Mouse (Mus musculus) natural killer cell, adult 2 months (primary cell): Measurements from ENCODE around the gene Map4k5.
A peak's percentile ranks its signal among the peaks of the same experiment; 100 is the strongest.

ENCODE experiments used
- DNase-seq, 2 experiments: peaks; one replicate each; pipeline ENCODE4 v3.0.0; 2022; ENCODE audit warnings: low spot score in 2 of 2

Map4k5 gene

DNA sequence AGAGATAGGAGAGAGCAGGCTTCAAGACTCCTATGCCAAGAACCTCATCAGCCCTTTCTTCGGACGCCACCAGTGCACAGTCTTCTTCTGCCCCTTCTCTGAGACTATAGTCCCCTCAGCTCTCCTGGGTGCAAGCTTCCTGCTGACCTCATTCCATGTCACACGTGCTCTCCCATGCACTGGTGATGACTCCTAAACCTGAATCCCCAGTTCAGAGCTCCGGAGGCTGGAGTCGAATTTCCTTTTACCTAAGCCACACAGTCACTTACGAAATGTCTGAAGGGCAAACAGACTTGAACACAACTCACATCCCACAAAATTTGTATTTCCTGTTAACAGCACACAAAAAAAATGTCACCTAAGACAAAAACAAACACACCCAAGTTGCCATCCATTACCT, 5.2 kb downstream of the Map4k5 start:
- no peak for DNase-seq

DNA sequence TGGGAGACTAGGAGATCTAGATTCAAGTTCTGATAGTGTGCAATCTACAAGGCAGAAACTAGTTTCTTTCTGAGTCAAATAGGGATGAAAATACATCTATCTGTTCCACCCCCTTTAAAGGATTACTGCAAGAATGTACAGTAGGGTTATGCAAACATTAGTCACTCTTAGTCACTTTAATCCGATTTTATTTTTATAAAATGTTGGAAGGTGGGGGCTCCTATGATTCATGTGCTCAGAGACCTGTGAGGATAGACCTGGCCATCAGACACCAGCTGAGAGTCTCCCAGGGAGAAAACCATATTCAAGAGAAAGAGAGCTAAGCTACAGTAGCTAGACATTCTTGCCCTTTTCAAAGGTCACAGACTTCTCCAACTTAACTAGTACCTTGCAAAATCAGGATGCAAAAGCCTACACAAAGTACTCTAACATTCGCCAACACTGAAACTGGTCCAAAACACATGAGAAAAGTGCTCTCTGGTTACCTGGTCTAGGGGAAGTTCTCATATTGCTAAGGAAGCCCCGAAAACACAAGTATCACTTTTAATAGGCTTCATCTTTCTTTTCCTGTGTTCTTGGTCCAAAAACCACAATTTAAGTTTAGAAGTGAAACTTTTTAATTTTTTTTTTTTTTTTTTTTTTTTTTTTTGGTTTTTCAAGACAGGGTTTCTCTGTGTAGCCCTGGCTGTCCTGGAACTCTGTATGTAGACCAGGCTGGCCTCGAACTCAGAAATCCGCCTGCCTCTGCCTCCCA, 7.7 kb downstream of the Map4k5 start:
- no peak for DNase-seq

DNA sequence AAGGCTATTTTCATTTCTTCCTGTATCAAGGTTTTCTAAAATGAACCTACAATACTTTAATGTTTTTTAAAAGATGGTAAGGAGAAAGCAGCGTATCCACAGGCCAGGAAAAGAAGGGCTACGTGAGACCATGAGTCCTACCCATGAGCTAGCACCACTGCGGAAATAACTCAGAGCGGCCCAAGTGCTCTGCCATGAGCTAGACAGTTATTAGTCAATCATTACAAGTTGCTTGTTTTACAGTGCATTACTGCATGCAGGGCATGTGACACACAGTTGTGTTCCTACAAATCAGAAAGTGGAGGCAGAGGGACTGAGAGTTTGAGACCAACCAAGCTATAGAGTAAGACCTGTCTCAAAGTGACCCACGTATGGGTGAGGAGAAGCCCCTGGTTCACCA, 8.9 kb downstream of the Map4k5 start:
- DNase-seq, result no peak

DNA sequence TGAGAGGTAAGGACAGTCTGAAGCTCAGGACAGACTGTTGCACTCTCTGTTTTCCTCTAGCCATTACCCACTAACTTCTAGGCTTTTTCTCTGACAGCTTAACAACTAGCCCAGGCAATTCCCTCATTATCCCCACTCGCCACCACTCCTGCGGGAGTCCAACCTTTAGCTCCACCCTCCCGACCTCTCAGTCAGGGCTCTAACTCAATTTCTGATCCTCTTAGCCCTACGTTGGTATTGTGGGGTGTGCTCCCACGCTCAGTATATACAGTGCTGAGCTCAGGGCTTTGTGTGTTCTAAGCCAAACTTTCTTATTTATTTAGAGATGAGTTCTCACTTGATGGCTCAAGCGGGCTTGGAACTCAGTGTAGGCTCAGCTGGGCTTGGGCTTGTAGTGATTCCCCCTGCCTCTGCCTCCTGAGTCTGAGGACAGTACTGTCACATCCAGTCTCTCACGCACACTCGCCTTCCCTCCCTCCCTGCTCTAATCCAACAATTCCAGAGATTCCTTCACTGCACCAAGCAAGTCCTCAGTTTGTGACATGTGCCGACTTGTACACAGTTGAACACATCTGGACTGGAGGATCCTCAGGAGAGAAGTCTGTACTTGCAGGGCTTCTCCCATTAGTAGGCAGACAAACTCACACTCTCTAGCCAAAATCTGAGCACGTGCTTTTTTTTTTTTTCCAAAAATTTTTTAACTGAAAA, 11.6 kb downstream of the Map4k5 start:
- DNase-seq, result no peak

DNA sequence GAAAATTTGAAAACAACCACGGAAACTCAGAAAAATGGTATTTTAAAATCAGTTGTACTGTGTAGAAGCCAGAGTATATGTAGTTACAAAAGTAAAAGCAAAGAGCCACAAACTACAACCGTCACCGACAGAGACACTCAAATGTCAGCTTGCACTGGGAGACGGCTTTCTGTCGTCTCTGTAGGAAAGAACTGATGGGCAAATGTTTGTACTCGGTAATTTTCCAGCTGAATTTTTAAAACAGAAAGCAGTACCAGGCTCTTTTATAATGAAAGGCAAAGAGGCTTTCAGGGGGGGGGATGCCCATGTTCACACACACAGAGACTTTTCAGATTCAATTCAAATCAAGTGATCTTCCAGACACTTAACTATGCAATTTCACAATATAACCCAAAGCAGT, 13.3 kb downstream of the Map4k5 start:
- no peak for DNase-seq

DNA sequence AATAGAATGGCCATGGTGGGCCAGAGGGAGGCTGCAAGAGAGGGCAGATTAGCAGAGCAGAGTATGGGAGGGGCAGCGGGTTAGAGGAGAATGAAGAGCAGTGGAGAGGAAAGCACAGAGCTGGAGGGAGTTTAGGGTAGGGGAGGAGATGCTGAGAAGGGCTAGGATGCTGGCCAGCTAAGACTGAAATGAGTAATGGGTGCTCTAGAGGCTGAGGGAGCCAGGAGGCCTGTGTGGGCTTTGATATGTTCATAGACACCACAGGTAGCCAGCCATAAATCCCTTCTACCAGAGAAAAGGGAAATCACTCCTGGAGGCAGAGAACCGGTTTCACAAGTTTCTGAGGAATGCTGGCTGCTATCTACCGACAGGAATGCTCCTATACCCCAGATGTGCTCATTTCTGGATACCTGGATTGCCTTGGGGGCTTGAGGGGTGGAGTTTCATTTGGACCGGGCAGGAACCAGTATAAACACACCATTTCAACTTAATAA, 13.8 kb downstream of the Map4k5 start:
- DNase-seq, result no peak

DNA sequence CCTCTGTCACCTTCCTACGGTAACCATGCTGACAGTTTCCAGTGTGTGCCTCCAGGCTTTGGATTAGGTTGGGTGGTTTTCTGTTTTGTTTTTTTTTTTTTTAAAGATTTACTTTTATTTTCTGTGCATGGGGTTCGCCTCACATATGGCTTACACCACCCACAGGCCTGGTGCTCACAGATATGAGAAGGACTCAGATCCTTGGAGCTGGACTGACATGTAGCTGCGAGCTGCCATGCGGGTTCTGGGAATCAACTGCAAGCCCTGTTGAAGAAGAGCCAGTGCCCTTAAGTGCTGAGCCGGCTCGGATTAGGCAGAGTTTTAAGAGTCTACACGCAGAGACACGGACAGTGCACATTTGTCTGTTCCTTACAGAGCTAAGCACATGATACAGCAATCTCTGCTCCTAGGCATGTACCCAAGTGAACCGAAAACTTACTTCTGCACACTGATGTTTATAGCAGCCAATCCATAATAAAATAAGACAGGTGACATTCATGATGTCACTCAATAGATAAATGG, 15.1 kb downstream of the Map4k5 start:
- DNase-seq, result no peak

DNA sequence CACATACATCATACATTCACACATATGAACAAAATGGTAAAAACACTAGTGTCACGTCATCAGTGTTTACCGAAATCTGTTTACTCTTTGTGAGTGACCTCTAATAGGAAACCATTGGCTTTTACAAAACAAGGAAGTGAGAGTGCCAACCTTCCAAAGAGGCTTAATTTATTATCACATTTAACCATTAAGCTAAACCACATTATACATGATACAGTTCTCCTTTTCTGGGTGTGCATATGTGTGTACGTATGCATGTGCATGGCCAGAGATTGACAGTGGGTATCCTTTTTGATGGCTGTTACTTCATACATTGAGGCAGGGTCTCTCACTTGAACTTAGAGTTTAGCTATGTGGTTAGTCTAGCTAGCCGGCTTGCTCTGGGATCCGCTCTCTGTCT, 21.4 kb downstream of the Map4k5 start:
- DNase-seq, result no peak

DNA sequence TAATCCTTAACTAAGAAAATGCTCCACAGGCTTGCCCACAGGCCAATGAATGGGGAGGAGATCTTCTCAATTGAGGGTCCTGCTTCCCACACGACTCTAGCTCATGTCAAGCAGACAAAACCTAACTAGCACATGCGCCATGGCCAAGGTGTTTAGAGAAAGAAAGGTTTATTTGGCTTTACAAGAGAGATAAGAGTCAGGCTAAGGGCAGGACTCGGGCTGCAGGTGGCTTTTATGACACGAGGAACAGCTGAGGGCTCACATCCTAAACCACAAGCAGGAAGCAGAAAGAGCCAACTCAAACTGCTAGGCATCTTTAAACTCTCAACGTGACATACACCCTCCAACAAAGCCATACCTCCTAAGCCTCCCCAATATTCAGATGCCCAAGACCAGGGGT, 25.7 kb downstream of the Map4k5 start:
- no peak for DNase-seq

DNA sequence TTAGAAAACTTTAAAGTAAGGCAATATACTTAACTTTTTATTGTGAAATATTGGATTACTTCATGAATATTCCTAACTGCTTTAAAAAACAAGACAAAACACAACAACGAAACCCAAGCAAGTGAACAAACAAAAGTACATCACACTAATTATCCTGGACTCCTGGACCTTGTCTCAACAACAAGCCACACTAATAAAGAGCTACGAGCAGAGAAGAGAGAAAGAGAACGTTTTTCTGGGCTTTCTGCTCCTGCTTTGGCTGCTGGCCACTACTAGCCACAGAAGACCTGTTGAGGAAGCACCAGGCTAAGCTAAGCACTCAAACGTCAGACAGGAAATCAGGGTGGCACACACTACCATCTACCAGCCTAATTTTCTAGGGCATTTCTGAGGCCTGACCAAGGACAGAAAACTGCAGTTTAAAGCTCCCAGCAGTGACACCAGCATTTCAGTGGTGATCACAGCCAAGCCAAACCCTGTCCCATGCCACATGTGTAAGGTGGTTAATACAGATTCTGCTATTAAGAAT, 28.8 kb downstream of the Map4k5 start:
- DNase-seq, result no peak

DNA sequence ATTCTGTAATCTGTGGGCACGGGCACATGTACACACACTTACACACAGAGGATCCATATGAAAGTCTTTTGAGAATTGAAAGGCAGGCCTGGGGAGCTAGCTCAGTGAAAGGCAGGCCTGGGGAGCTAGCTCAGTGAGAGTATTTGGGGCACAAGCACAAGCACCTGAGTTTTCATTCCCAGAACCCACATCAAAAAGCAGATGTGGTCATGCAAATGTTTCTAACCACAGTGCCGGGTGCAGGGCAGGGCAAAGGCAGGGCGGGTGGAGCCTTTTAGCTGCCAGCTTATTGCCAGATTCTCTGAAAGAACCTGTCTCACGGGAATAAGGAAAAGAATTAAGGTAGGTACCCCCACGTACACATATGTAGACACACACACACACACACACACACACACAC, 29.5 kb downstream of the Map4k5 start:
- peak in 1 of 2 experiments; percentile 57 for DNase-seq

DNA sequence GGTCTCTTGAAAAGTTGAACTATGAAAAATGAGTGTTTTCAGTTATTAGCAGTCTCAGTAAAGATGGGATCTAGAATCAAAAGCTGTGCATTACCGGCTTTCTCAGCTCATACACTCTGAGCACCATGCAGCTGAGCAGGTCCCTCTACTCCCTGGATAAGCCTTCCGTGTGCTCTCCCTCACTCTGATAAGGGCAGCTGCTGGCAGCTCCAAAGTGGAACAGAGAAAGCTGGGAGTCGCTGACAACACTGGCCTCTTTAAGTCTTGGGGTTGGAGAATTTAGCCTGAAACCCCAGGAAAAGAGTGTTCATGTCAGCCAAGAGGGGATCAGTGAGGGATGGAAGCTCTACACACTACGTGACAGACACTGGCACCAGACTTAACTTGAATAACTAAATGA, 34.2 kb downstream of the Map4k5 start:
- no peak for DNase-seq

DNA sequence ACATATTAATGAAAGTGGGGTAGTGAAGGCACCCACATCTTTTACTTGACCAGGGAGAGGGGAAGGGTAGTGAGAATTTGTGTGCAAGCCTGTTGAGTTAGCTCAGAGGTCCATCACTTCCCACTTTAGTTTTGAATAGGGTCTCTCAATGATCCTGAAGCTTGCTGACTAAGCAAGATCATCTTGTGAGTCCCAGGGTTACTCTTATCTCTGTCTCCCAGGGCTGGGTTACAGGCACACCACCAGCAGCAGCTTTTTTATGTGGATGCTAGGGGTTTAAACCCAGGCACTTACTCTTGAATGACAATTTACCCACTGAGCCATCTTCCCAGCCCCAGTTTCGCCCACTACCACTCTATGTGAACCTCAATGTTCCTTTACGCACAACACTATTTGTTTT, 35.4 kb downstream of the Map4k5 start:
- DNase-seq, result no peak

DNA sequence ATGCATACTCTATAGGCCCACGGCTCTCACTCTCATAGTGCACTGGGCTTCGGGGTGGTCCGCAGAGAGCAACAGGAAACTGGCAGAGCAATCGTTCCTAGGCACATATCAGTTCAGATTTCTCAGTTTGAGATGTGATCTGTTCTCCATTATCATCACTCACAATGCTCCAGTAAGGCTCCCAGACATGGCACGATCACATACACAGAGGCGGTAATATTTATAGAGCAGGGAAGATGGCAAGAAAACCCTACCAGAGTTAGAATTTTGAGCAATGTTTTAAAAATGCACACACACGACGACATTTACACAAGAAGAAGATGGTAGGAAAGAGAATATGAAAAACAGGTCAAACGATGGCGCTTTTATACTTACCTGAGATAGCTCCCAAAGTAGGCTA, 36.6 kb downstream of the Map4k5 start:
- no peak for DNase-seq

DNA sequence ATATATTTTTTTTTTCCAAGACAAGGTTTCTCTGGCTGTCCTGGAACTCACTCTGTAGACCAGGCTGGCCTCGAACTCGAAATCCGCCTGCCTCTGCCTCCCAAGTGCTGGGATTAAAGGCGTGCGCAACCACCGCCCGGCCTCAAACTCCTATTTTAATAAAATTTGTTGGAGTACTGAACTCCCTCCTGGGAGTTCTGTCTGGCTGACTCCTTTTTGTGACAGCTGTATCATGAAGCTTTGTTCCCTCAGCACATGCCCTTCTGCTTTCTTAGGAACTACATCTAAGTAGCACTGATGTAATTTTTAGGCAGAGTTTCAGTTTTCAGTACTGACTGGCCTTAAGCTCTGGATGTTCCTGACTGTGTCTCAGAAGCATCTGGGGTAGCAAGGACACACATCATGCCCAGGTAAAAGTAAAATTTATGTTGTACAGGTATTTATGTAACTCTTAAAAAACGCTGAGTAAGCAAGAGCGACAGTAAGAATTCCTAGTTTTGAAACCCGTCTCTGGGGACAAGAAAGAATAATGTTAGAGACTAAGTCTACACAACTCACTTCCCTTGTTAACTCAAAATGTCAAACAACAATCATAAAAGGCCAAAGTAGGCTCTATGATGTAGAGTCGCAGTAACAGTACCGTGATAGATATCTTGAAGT, 37.2 kb downstream of the Map4k5 start:
- no peak for DNase-seq

DNA sequence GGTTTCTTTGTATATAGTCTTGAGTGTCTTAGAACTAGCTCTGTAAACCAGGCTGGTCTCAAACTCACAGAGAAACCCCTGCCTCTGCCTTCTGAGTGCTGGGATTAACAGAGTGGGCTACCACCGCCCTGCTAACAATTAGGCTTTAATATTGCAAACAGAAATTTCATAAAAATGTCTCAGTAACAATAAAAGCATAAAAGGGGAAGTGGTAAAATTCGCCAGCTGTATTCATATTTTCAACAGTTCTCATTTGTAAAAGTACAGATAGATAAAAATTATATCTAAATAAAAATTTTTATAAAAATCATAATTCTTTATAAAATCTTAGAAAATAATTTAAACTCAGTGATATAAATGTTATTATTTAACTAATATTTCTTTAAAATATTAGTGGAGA, 39.1 kb downstream of the Map4k5 start:
- DNase-seq, result no peak

DNA sequence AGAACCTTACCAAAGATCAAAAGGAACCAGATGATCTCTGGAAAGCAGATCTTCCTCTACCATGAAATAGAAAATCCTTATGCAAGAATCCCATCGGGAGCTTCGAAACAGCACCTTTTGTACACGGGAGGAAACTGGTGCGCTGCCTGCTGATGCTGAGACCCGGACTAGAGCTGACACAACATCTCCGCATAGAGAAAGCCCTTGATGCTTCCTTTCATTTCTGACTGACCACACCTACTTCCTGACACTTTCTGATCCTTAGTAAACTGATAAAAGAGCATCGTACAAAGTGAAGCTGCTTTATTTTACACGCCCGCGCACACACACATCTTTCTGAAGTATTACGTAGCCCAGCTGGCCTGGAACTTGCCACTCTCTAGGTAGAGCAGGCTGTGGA, 39.6 kb downstream of the Map4k5 start:
- DNase-seq, result no peak

DNA sequence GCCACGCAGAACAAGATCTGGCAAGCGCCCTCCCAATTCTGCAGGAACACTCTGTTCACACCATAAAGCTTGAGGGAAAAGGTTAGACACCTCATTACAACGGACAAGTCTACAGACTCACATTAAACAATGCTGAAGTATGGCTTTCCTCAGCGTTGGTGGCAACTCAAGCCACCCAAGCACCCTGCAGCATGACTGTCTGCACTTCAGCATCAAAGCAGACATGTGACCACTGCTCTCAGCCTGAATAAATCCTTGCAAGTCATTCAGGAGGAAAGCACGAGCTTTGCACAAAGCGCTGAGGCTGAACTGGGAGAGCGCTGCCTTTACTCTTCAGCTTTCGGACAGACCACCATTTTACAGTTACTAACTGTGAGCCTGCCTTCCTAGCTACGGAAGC, 40.7 kb downstream of the Map4k5 start:
- DNase-seq, result no peak

DNA sequence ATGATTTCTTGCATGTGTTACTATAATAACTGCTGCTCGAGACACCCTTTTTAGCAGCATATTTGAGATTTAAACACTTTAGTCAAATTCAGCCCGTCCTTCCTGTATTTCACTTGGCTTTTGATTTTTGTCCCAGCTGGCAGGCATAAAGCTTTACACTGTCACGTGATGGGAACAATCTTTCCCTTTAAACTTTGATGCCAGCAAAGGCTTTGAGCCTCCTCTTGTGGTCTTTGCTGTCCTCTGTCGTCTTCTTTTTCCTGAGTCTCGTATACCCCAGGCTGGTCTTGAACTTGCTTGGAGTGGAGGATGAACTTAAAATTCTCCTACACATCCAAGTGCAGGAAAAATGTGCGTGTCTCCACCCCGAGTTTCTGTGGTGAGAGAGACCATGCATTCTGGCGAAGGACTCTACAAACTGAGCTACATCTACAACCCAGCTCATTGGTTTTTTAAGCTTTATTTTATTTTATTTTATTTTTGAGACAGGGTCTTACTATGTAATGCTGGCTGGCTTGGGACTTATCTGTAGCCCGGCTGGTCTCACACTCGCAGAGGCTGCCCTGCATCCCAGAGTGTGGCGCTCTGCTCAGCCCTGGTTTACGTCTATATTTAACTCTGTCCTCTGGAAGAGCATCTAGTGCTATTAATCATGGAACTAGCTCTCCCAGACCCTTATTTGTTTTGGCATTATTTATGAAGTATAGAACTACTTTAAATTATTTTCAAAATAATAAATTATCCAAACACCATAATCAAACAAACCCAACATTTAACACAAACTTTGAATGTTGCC, 44.7 kb downstream of the Map4k5 start:
- DNase-seq, result no peak

DNA sequence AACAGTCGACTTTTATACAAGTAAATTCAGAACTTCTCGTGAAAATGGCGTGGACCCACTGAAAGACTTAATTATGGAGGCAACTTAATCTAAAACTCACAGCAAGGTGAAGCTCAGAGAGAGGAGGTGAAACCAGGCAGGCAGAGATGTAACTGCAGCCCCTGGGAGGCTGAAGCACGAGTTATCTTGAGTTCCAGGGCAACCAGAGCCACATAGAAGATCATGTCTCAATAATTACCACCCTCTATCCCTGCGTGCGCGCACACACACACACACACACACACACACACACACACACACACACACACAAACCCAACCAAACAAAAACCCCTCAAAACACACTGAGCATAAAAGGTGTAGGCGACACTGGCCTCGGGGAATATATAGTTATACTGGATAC, 46.5 kb downstream of the Map4k5 start:
- DNase-seq, result no peak

DNA sequence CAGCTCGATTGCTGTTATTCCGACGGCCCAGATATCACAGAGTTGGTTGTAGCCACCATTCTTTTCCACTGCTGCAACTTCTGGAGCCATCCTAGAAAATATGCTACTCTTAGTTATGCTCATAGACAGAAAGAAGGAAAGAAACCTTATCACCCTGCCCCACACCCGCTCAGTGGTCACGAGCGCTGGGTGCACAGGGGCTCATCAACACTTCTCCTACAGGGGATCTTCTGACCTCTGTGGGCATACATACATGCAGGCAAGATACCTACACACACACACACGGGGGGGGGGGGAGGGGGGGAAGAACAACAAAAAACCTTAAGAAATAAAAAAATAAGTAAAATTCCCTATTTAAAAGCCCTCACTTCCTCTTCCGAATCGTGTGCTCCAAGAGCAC, 47.3 kb downstream of the Map4k5 start:
- no peak for DNase-seq
